Mouse (Mus musculus): Measurements from ENCODE around the gene Cyp2d22. TPM values are rescaled to one million over a fixed set of nuclear protein-coding genes. Genes with fewer than 3 reads are reported as not detected.
A peak's percentile ranks its signal among the peaks of the same experiment; 100 is the strongest.
"Not testable (repeated sequence)": the region's sequence is repeated elsewhere in the genome, so short reads cannot be mapped to it uniquely, and the experiment has no call there.

The Cyp2d22 gene
- polyA plus RNA-seq, 1 experiment from 2014 or later: 1.8 TPM

DNA sequence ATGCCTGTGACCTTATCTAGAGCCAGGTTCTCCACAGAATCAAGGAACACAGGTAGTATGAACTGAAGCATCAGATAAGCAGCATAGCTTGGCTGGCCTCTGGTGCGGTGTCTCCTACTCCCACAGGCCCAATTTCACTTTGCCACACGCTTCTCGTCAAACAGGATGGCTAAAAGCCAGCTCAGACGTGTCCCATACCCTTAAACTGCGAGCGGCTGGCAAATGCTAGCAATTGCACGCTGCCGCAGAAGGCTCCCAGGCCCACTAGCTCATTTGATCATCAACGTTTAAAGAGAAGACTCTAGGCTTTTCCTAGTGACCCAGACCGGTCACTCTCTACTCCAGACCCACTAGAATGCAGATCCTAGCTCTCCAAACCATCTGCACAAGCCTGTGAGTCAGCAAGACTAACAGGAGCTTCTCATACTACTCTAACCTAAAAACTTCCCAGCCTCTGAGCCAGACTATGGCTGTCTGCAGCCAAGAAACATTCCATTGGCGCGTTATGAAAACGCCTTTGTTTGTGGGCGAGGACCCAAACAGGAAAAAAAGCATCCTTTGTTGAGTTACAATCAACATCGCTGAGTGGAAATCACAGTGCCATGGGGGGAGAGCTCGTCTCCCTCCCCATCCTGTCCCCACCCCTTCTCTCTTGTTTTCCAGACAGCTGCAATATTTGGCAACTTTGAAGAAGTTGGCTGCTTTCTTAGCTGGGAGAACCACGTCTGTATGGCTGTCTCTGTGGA lies 3.5 kb downstream of the Cyp2d22 start:
- no peak for DNase-seq (ENCODE audit: low spot score)

DNA sequence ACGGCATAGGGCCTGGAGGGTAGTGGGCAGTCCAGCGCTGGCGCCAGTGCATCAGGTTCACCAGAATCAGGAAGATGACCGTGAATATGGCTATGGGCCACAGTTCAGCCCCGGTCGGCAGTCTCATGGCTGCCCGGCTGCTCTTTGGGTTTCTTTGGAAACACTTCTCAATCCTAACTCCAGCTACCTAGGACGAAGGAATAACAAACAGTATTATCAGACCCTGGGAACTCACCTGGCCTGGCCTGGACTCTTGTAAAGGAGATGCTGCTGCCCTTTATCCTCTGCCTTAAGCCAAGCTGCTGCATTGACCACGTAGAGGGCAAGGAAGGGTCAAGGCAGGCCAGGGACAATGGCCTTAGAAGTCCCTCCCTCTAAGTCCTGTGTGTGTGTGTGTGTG lies 4.2 kb downstream of the Cyp2d22 start:
- no peak for DNase-seq (ENCODE audit: low spot score)

DNA sequence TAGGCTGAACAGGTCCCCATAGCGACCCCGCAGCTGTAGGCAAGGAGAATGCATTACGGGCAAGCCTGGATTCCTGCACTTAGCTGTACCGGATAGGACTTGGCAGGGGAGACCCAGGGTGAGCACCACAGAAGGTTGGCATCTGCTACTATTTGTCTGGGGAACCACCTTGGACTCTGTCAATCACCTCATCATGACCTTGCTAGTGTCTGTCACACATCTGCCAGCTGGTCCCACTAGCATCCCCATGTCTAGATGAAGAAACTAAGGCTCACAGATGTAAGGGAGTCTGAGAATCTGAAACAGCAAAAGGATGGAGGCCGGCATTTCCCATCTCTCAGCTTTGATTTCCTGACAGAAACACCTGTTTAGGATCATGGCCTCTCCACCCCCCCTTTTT lies 5.6 kb downstream of the Cyp2d22 start:
- no peak for DNase-seq (ENCODE audit: low spot score)

DNA sequence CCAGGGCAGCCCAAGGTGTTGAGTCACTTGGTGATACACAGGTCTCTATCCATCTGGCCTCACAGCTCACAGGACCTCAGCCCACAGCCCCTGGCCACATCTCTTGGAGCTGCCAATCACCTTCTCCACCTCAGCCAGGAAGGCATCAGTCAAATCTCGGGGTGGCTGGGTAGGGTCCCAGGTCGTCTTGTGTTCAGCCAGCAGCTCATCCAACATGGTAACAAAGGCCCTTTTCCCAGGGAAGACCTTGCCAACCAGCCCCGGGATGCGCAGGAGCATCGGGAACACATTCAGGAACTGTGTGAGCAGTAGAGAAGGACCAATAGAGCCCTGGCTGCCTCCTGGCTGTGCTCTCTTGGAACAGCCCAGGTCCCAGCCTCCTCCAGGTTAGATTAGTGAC lies 7.1 kb downstream of the Cyp2d22 start:
- no peak for DNase-seq (ENCODE audit: low spot score)

DNA sequence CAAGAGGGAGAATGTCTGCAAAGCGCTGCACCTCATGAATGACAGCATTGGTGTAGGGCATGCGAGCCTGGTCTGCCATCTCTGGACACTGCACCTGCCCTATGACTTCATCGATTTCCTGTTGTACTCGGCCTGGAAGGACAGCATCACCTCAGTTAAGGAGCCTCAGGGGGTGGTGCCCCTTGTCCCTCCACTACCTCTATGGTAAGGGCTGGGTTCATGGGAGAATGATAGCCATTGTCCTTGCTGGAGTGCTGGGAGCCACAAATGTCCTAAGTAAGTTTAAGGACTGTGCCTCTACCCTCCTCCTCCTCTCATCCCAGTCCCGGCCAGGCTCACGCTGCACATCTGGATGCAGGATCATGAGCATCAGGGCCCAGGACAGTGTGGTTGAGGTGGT lies 7.6 kb downstream of the Cyp2d22 start:
- DNase-seq (ENCODE audit: low spot score): no peak

DNA sequence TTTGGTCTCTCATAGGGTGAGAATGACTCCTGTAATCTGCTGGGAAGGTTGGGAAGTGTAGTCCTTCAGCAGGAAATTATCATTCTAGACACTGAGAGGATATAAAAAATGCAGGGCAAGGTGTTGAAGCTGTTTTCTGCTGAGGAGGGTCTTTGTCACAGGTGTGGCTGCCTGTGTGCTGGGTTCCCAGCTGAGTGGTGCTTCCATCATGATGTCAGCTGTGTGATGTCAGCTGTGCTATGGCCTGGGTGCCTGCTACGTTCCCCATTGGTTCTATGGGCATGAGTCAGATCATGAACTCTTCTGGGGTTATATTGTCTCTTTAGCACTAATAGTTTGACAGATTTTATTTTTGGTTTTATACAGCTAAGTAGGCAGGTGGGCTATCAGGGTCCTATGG lies 11.2 kb downstream of the Cyp2d22 start:
- DNase-seq (ENCODE audit: low spot score): no peak

DNA sequence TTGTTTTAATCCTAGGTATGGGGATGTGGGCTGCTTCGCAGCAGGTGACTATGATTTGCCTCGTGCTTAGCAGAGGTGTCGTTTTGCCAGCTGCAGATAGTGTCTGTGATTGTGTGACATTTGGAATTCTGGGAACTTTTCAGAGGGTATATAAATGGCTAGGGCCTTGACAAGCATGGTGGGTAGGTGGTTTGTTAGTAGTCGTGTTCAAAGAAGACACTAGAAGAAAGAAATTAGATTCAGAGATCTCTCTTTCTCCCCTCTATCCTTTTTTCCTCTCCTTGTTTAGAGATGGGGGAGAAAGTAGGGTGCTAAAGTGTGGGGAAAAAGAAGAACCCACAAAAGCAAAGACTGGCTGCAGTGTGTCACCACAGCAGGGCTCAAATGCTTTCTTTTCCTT lies 11.9 kb downstream of the Cyp2d22 start:
- no peak for DNase-seq (ENCODE audit: low spot score)

DNA sequence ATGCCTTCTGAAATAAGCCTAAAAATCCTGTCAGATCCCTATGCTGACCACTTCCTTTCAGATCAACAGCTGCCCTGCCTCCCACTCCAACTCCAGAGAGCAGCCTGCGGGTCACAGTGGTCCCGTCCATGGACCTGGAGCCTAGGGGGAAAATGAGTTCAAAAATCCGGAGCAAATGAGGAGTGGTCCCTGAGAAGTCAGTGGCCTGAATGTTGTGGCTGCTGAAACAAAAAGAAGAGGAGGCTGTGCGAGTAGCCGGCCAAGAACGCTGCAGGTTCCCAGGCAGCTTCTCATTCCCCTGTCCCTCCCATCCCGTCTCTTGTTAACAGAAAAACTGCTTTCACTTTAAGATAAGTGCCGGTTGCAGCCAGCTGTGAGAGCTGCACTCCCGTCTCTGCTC lies 15.5 kb downstream of the Cyp2d22 start:
- not testable (repeated sequence) for DNase-seq (ENCODE audit: low spot score)

DNA sequence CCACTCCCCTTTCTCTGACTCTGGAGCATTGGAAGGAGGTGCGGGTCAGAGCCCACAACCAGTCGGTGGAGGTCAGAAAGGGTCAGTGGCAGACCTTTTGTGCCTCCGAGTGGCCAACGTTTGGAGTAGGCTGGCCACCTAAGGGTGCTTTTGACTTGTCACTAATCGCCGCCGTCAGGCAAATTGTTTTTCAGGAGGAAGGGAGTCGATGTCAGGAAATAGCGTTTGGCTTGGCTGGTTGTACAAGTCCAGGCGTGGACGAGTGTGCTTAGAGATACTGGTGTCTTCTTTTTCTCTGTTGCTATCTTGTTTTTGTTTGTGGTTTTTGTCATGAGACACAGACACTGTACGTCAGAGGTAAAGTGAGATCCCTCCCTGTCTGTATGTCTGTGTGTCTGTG lies 16.3 kb downstream of the Cyp2d22 start:
- not testable (repeated sequence) for DNase-seq (ENCODE audit: low spot score)

DNA sequence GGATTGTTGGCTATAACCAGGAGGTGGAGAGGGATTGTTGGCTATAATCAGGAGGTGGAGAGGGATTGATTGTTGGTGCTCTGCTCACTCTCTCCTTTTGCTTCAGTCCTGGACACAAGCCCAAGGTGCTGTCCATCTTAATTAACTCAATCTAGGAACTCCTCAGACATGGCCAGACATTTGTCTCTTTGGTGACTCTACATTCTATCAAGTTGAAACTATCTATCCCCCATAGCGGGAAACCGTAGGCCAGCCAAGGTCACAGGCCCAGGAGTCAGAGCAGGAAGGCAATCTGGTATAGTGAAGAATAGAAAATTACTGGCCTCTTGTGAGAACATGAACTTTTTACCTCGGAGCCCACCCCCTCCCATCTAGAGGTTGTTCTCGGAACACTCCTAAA lies 17.8 kb downstream of the Cyp2d22 start:
- no peak for DNase-seq (ENCODE audit: low spot score)

DNA sequence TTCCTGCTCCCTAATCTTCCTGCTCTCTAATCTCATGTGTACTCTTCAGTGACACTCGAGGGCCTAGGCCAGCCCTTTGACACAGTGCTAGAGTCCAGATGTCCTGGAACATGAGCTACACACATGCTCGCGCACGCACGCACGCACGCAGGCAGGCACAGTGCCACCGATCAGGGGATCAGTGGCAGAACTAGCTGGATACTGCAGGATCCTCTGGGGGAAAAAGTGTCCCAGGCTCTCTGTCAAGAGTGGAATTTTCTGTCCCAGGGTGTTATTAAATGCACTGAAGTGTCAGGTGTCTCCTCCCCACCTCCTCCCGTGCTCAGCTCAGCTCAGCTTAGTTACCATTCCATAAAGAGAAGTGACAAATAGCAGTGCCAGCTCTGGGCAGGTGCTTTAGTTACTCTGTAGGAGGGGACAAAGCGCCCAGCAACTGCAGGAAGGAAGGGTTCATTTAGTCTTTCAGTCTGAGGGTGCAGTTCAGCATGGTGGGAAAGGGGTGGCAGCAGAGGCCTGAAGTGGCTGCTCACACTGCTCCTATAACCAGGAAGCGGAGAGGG lies 18.5 kb downstream of the Cyp2d22 start:
- DNase-seq (ENCODE audit: low spot score): peak; percentile 67

DNA sequence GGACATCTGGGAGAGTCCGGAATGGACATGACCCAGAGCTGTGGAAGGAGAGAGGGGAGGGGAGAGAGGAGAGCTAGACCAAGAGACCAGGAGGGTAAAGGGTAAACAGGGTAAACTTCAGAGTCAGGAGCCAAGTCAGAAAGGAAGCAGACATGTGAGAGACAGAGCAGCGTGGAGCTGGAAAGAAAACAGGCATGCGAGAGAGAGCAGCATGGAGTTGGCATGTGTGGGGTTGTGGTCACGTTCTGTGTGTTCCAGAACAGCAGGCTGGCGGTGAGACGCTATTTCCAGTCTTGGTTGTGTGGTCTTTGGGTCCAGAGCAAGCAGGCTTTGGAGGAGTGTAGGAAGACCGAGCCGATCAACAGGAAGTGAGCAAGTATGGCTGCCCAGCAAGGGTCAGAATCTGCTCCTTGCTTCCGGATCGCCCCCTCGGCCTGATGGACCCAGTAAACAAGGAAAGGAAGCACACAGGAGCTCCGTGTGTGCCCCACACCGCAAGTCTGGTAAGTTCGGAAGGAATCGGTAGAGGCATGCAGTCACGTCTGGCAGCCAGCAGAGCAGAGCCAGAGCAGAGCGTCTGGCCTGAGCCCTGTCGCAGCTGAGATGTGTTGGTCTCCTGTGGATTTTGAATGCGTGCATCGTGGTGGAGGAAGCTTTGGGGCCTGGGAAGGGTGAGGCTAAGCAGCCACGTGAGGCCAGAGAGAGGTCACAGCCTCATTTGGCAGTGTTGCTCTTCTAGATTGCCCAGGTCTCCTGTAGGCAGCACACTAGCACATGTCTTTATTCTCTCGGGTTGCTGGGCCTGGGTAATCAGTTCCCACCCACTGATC lies 21.4 kb downstream of the Cyp2d22 start:
- DNase-seq (ENCODE audit: low spot score): no peak

DNA sequence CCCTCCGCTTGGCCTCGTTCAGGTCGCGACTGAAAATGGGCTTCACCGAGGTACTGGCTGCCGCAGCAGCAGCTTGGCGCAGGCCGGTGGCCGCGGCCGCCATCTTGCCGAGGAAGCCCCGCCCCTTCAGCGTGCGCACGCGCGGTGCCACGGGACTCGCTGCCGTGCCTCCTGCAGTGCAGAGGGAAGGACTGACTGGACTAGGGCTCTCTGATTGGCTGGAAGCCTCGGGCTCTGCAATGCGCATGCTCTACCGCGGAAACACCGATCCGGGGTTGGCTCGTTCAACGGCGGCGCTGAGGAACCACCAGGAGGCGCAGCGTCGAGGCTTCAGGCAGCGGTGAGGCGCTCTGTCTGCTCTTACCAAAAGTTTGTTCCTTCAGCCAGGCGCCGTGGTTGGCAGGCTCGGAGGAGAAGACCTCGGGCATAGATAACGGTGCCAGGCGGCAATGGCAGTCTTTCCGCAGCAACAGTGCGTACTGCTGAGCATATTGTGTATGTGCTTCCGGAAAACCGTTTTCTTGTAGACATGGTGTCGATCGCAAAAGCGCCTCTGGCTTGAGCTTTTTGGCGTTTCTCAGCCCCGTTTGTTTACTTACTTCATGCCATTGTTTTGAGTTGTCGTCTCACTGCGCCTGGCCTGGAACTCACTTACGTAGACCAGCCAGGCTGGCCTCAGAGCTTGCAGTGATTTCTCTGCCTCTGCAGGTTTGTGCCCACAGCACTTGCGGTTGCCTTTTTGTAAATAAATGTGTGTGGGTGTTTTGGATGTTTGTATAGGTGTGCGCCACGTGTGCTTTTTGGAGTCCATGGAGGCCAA lies 25.7 kb downstream of the Cyp2d22 start, which contains the start of gene Ndufa6:
Gene Ndufa6, minus strand, starts transcription at position 197 of the 820 bp plus-strand sequence.
- DNase-seq (ENCODE audit: low spot score): peak; percentile 99

DNA sequence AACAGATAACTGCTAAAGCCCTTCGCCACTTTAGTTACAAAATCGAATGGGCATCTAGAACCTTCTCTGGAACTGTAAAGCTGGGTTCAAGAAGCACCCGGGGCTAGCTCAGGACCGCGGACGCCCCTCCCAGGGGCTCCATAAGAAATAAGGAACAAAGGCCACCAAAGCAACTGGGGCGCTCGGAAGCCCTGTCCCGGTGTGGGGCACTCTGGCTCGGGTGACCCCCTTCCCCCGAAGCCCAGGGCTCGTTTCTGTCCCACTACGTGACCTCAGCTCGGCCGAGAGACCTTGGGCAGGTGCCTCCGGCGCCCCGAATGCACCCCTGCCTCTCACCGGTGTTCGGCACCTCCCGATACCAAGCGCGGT lies 26.3 kb downstream of the Cyp2d22 start:
- no peak for DNase-seq (ENCODE audit: low spot score)

DNA sequence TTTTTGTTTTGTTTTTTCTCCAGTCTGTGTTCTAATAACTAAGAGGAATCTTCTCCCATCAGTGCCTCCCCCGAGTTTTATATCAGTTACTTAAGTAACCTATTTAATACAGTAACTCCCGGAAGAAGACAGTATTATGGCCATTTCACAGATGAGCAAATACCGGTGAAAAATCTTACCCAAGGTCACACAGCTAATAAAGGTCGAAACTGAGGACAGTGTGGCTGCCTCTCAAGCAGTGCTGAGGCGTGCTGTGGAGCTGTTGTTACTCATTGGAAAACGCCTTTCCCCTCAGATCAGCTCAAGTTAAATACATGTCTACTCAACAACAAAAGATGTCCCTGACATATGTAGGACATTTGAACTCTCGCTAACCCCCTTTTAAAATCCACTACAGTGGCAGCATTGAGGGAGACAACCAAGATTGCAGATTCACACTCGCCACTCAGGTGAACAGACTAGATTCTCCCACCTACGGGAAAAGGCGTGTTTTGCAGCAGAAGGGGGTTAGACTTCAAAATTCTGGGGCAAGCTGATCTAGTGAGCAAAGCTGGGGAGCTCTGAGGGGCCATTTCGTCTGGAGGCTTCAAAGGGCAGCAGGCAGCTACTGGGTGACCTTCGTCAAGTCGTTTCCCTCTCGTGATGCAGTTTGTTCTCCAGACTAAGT lies 26.8 kb downstream of the Cyp2d22 start:
- DNase-seq (ENCODE audit: low spot score): peak; percentile 36

DNA sequence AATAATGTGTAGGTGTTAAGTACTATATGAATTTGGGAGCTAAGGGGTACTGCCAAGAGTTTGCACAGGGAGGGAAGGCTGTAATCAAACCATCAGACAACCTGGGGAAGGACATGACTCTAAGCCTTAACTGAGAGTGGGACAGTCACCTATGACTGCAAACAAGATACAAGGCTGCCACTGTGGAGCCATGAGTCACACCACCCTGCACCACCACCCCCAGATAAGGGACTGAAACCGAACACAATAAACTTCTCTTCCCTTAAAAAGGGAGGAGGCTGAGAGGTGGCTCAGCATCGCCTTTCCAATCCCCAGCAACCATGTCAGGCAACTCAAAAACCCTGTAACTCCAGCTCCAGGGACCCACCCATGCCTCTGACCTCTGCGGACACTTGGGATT lies 28.6 kb downstream of the Cyp2d22 start:
- no peak for DNase-seq (ENCODE audit: low spot score)

DNA sequence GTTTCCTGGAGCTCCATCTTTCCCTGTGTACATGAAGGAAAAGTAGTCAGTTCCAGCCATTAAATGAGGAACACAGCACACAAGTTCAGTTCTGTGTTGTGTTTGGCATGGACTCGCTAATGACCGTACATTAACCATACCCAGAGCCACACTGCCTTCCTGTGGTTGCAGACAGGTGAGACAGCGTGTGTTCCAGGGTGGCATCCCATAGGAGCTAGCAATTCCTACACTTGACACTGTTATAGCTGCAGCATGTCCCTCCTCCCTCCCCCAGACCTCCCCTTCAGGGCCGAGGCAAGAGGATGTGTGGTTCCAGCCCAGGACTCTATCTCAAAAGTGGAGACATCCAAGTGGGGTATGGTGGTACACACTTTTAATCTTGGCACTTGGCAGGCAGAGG lies 29.7 kb downstream of the Cyp2d22 start:
- no peak for DNase-seq (ENCODE audit: low spot score)

DNA sequence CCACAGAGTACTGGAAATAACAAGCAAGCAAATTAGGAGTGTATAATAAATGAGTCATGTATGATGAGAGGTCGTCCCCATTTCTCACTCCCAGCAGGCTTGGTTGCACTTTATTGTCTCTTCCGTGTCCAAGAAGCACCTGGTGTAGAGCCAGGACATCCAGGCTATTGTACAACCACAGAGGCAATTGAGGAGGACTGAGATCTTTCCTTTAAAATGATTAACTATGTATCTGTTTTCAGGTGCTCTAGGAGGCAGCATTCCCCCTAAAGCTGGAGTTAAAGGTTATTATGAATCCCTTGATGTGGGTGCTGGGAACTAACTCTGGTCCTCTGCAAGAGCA lies 31.1 kb downstream of the Cyp2d22 start:
- DNase-seq (ENCODE audit: low spot score): no peak

DNA sequence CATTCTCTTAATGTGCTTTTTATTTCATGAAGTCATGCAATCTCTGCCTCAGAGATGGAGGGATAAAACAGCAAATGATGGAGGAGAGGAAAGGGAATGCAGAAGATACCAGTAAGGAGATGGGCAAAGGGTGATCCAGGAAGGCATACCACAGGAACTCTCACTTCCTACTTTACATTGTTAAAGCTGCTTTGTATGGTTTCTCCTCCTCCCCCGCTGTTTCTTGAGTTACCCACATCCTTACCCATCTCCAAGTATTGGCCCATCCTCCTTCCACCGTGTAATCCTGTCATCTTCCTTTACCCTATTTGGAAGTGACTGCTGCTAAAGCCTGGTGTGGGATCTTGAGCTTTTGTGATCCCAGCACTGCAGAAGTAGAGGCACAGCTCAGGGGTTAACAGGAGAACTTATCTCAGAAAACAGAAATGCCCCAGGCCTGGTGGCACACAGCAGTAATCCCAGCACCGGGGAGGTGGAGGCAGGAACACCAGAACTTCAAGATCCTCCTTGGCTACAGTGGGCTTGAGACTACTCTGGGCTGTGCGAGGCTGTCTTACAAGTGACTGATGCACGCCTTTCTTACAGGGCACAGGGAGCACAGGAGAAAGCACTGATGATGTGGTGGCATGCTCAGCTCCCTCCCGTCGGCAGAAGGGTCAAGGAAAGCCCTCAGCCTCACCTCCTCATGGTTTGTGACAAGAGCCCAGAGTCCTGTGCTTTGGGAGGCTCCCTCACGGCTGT lies 31.6 kb downstream of the Cyp2d22 start:
- DNase-seq (ENCODE audit: low spot score): no peak

DNA sequence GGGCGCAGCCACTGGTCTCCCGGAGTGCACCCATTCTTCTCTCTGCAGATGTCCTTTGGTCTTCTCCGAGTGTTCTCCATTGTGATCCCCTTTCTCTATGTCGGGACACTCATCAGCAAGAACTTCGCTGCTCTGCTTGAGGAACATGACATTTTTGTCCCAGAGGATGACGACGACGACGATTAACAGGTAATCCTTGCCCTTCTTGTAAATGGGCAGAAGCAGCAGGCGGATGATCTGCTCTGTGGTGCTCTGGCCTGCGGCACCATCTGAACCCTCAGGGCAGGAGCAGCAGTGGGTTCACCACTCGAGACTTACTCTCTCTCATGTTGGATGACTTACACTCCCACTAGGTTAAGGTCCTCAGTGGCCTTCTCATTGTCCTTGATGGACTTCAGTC lies 32.2 kb downstream of the Cyp2d22 start:
- DNase-seq (ENCODE audit: low spot score): no peak

DNA sequence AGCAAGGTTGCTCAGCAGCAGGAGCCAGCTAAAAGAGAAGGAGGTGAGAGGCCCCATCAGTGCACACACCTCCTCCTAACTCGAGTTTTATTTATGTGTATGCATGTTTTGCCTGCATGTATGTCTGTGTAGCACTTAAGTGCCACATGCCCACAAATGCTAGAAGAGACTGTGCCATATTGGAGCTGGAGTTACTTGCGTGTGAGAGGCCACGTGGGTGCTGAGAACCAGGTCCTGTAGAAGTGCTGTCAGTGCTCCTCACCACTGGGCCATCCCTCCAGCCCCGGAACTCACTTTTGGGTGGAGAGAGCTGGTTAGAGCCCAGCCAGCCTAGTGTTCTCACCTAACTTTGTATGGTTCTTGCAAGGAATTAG lies 32.8 kb downstream of the Cyp2d22 start:
- DNase-seq (ENCODE audit: low spot score): no peak
